Mouse (Mus musculus) embryonic fibroblast, embryonic 13.5 days (primary cell): Measurements from ENCODE around the gene Smtn. TPM values are rescaled to one million over a fixed set of nuclear protein-coding genes. Genes with fewer than 3 reads are reported as not detected.

Source experiments
- H3K27ac ChIP-seq: 2 replicates; pipeline ENCODE4 v1.5.1; 2012; ENCODE audit warnings: low read length, control low read depth, inconsistent platforms; ENCODE audit not compliant: insufficient read depth
- H3K4me1 ChIP-seq: 2 replicates; pipeline ENCODE4 v1.6.1; 2011; ENCODE audit warnings: low read length; ENCODE audit not compliant: control insufficient read depth, insufficient read depth
- H3K4me3 ChIP-seq: 2 replicates; pipeline ENCODE4 v1.5.1; 2011; ENCODE audit warnings: mild to moderate bottlenecking, control low read depth, low read length; ENCODE audit not compliant: insufficient read depth
- CTCF ChIP-seq: IDR thresholded peaks from 2 replicates; pipeline ENCODE4 v1.5.1; 2011; ENCODE audit warnings: mild to moderate bottlenecking, control low read depth, low read length, moderate library complexity, borderline replicate concordance; ENCODE audit not compliant: insufficient read depth
- POLR2A ChIP-seq: IDR thresholded peaks from 2 replicates; pipeline ENCODE4 v1.6.1; 2011; ENCODE audit warnings: low read depth, mild to moderate bottlenecking, control low read depth, low read length, moderate library complexity
- polyA plus RNA-seq: library from polyadenylated mRNA; stranded (reverse); fragments of >200 nt; gene quantifications from 2 replicates; pipeline ENCODE4 v1.2.4, GENCODE M21; 2011; ENCODE audit warnings: low read depth; ENCODE audit not compliant: missing spikeins, insufficient read length

Gene Smtn
- polyA plus RNA-seq, 1 experiment, result 79.0 TPM

DNA sequence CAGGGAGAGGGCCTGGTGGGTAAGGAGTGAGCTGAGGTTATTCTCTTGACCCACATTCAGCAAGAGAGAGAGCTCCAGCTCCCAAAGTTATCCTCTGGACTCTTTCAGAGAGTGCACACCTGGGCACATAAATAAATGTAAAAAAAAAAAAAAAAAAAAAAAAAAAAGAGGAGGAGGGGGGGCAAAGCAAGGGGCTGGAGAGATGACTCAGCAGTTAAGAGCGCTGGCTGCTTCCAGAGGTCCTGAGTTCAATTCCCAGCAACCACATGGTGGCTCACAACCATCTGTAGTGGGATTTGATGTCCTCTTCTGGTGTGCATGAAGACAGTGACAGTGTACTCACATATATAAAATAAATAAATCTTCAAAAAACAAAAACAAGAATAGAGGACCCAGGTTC, 43.1 kb downstream of the Smtn start:
- Histone ChIP-seq H3K4me1 (no peaks in the 10 kb centered on the region), H3K4me3 (no peak overlapping the region), H3K27ac (no peak overlapping the region)
- TF ChIP-seq CTCF (no peak), POLR2A (no peak)

DNA sequence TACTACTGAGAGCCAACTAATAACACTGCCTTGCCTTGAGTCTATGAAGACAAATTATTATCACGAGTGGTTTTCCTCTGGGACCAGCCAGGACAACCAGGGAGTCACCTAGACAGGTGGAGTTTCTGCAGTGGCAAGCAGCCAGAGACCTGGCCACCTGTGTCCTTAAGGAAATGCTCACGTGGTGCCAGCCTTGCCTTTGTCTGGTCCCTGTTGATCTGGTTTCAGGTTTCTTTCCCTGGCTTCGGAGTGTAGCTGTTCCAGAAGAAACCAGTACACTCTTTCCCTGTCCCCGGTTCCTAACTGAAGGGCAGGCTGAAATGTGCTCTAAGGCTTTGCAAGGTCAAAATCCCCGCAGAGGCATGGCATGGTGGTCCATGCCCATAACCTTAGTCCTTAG, 43.7 kb downstream of the Smtn start:
- no peak for TF ChIP-seq CTCF
- TF ChIP-seq POLR2A, result no peak
- no peak overlapping the region for H3K4me3 ChIP-seq
- H3K4me1 ChIP-seq, result no peaks in the 10 kb centered on the region
- no peak overlapping the region for H3K27ac ChIP-seq

DNA sequence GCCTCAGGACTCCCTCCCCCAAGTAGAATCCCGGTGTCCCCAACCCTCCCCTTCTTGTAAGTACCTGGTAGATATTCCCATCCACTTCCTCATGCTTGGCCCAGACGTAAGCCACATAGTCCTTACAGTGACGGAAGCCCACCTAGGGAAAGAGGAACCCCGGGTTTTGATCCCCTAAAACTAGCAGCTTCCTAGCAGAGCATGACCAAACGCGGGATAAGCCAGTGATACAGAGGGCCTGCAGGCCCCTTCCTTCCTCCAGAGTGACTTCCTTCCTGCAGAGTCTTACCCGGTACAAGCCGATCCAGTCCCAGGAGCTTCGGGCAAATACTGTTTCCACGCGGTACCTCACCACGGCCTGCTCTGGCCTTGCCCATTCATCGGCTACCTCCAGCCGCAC, 44.9 kb downstream of the Smtn start:
- Histone ChIP-seq H3K4me3 (no peak overlapping the region), H3K4me1 (no peaks in the 10 kb centered on the region), H3K27ac (no peak overlapping the region)
- no peak for TF ChIP-seq POLR2A
- no peak for TF ChIP-seq CTCF

- H3K4me1 ChIP-seq, result no peaks in the 10 kb centered on the region
- H3K27ac ChIP-seq, result no peak overlapping the region
- no peak for TF ChIP-seq POLR2A
- no peak for TF ChIP-seq CTCF
- no peak overlapping the region for H3K4me3 ChIP-seq
Observed at GRCm38 (mm10) chr11:3494857-3495256, 45.6 kb downstream of the Smtn start.

DNA sequence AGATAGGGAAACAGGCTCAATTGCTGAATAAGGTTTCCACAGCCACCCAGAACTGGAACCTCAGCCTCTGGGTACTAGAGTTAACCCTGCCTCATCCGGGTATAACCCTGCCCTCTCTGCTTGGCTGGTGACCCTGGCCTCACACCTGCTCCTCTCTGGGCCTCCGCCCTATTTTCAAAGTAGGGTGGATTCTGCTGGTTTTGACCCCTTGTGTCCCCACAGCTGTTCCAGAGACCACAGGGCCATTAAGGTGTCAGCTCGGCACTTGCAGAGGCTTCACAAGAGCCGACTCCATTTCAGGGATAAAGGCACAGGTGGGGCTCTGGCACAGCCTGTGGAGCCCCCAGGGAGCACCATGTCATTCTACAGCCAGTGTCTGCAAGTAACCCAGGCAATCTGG, 47.7 kb downstream of the Smtn start:
- TF ChIP-seq CTCF, result no peak
- no peak overlapping the region for H3K27ac ChIP-seq
- no peak overlapping the region for H3K4me3 ChIP-seq
- no peaks in the 10 kb centered on the region for H3K4me1 ChIP-seq

DNA sequence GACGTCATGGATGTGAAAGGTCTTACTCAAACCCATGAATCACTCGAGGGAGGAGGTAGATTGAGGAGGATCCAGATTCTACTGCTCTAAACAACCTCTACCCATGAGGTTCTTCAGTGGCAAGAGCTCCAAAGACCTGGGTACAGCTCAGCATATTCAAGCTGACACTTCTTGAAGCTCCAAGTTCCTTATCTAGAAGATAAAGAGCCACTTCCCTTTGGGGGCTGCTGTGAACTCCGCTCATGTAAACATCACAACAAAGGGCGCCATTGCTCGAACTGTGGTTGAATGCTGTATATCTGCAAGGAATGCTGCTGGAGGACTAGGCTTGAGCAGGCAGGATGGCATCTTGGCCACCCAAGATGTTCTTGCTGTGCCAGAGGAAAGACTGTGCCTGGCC, 51.4 kb downstream of the Smtn start:
- H3K27ac ChIP-seq, result no peak overlapping the region
- H3K4me1 ChIP-seq, result no peaks in the 10 kb centered on the region
- no peak overlapping the region for H3K4me3 ChIP-seq
- TF ChIP-seq POLR2A (no peak), CTCF (no peak)

GRCm38 (mm10) chr11:3487952-3488570, 52.4 kb downstream of the Smtn start, which contains the start of gene Pla2g3:
Gene Pla2g3, plus strand, starts transcription at chr11:3488284.
- H3K27ac ChIP-seq, result no peak within 1 kb of the TSS
- no peaks in the 10 kb centered on the region for H3K4me1 ChIP-seq
- H3K4me3 ChIP-seq, result no peak within 1 kb of the TSS
- TF ChIP-seq POLR2A, result no peak
- no peak for TF ChIP-seq CTCF

- Histone ChIP-seq H3K27ac (no peak overlapping the region), H3K4me3 (no peak overlapping the region), H3K4me1 (peaks cover 5% of the 10 kb centered on the region)
- TF ChIP-seq CTCF (no peak), POLR2A (no peak)
Observed at GRCm38 (mm10) chr11:3486349-3486748, 54.1 kb downstream of the Smtn start.

GRCm38 (mm10) chr11:3483980-3484642, 56.3 kb downstream of the Smtn start:
- Histone ChIP-seq H3K27ac (no peak overlapping the region), H3K4me1 (peaks cover 5% of the 10 kb centered on the region), H3K4me3 (no peak overlapping the region)
- no peak for TF ChIP-seq CTCF
- TF ChIP-seq POLR2A, result no peak

GRCm38 (mm10) chr11:3475489-3475888, 64.9 kb downstream of the Smtn start:
- H3K4me3 ChIP-seq, result no peak overlapping the region
- no peak overlapping the region for H3K27ac ChIP-seq
- no peaks in the 10 kb centered on the region for H3K4me1 ChIP-seq
- TF ChIP-seq POLR2A (no peak), CTCF (no peak)

DNA sequence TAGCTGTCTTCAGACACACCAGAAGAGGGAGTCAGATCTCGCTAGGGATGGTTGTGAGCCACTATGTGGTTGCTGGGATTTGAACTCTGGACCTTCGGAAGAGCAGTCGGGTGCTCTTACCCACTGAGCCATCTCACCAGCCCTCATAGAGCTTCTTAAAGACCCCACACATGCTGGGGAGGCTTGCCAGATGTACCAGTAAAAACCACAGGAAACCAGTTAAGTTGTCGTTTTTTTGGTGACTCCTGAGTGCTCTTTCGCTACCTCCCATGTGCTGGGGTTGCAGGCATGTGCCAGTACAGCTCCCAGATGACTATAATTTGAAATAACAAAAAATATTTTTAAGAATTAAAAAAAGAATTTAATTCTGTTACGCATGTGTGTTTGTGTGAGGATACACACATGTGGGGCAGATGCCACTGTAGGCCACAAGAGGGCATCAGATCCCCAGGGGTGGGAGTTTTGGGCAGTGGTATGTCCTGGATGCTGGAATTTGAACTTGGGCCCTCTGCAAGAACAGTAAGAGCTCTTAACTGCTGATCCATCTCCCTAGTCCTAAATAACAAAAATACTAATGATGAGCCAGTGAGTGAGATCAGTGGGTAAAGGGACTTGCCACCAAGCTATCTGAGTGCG, 65.8 kb downstream of the Smtn start:
- H3K27ac ChIP-seq, result no peak overlapping the region
- no peak overlapping the region for H3K4me3 ChIP-seq
- TF ChIP-seq POLR2A (no peak), CTCF (peak; percentile 33; the same call in 1 of the 2 replicates)
- no peaks in the 10 kb centered on the region for H3K4me1 ChIP-seq
